Mouse (Mus musculus) spleen, embryonic (tissue): ENCODE measurements around the gene Saa4.
"Not testable (repeated sequence)": the region's sequence is repeated elsewhere in the genome, so short reads cannot be mapped to it uniquely, and the experiment has no call there.

ENCODE experiments used
- CTCF ChIA-PET: fragments of 350-600 bp; sonication (Branson Sonifier 250); formaldehyde crosslinking; loops from one replicate; lab custom pipeline; 2022; lab: Charles Lee

The Saa4 gene

GRCm38 (mm10) chr7:46716897-46717296 lies 15.5 kb downstream of the Saa4 start:
- CTCF ChIA-PET, result no interaction called here

- CTCF ChIA-PET, result interaction anchor here (1.0 kb wide), 1 partner anchor 55 kb away, joined by 5 read pairs; no protein-coding TSS in a partner anchor
Measured at GRCm38 (mm10) chr7:46715600-46715999, 16.8 kb downstream of the Saa4 start, which contains the start of gene Saa3. Gene Saa3 (minus strand): TSS chr7:46715700.

GRCm38 (mm10) chr7:46714518-46714917 lies 17.9 kb downstream of the Saa4 start:
- CTCF ChIA-PET, result interaction anchor here (0.9 kb wide), 1 partner anchor 324 kb away, joined by 4 read pairs; no protein-coding TSS in a partner anchor

- CTCF ChIA-PET, result interaction anchor here (0.6 to 0.7 kb wide), 2 partner anchors 322 to 1121 kb away, joined by 3 to 4 read pairs; no protein-coding TSS in a partner anchor
Measured at GRCm38 (mm10) chr7:46712250-46712649, 20.2 kb downstream of the Saa4 start.

GRCm38 (mm10) chr7:46710390-46710844 lies 22.0 kb downstream of the Saa4 start, which contains the start of gene Saal1:
Gene Saal1 (minus strand): TSS chr7:46710680.
- CTCF ChIA-PET, result interaction anchor here (0.6 to 1.2 kb wide), 2 partner anchors 9 to 56 kb away, joined by 3 to 4 read pairs; no protein-coding TSS in a partner anchor

GRCm38 (mm10) chr7:46700521-46701025 lies 31.8 kb downstream of the Saa4 start:
- CTCF ChIA-PET, result no interaction called here

- CTCF ChIA-PET, result no interaction called here
Measured at GRCm38 (mm10) chr7:46696754-46697153, 35.6 kb downstream of the Saa4 start.

GRCm38 (mm10) chr7:46686827-46687226 lies 45.6 kb downstream of the Saa4 start:
- CTCF ChIA-PET, result no interaction called here

GRCm38 (mm10) chr7:46680732-46681131 lies 51.7 kb downstream of the Saa4 start:
- CTCF ChIA-PET, result no interaction called here

- CTCF ChIA-PET, result not testable (repeated sequence)
Measured at GRCm38 (mm10) chr7:46679044-46679443, 53.4 kb downstream of the Saa4 start.

- CTCF ChIA-PET, result no interaction called here
Measured at GRCm38 (mm10) chr7:46678417-46678816, 54.0 kb downstream of the Saa4 start.
